Mouse (Mus musculus): ENCODE results near the gene Mrps18a. TPM values are rescaled to one million over a fixed set of nuclear protein-coding genes. Genes with fewer than 3 reads are reported as not detected.
A peak's percentile ranks its signal among the peaks of the same experiment; 100 is the strongest.

Mrps18a gene
- total and polyA plus RNA-seq, 2 experiments: 33.3 to 44.6 TPM

DNA sequence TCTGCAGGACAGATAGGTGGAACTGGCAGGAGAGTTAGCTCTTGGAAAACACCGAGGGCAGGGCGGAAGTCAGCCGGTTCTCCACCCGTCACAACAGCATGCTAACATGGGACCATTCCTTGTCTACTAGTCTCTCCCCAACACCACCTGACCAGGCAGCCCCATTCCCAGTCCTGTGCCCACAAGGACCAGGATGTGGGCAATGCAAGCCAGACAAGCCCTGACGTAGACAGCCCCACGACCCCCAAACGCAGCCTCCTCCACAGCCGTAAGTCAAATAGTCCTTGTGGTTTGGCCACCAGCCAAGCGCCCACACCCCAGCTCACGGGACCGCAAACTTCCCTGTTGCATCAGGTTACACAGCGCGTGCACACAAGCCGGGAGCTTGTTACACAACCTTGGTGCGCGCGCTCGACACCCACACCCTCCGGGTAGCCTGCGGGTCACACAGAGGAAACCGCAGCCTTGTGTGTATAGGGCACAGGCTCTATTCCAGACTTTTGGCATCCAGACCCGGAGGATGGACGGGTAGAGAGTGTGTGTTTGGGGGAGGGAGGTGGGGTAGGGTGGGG lies 37.0 kb upstream of the Mrps18a start:
- TF ChIP-seq CTCF (IDR thresholded peaks at IDR 0.05; ENCODE audit: low read depth, low read length): no peak
- WGBS: 13% methylated on average over 23 of the region's 23 CpGs

DNA sequence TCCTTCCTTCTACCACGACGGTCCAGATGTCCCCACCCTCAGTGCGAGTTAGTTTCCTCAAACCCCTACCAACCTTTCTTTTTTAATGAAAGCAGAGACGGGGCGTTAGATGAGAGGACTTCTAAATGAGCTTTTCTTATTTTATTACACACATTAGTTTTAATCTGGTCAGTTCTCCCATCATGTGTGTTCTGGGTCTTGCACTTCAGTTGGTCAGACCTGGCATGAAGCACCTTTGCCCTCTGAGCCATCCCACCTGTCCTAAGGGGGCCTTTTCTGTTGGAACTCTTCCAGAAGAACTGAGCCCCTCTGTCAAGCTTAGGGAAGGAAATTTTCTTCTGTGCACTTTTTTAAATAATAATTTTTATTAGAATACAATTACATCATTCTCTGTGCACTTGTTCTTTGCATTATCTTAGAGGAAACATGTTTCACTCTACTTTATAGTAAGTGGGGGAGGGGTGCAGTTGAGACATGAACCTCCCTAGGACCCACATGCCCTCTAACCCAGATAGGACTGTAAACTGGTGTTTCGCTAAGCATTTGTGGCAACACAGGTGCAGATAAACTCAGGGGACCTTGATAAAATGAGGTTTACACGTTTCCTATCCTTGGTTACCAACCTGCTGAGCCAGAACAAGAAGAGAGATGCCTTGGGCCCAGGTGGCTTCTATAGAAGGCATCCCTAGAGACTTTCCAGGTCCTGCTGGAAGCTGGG lies 36.2 kb upstream of the Mrps18a start:
- no peak overlapping the region for H3K9ac ChIP-seq (ENCODE audit: low read depth, low read length)
- no peaks in the 10 kb centered on the region for H3K36me3 ChIP-seq (ENCODE audit: control insufficient read depth, insufficient read depth, low read length)
- 28% methylated on average over 7 of the region's 7 CpGs for WGBS
- no peaks in the 10 kb centered on the region for H3K27me3 ChIP-seq (ENCODE audit: control insufficient read depth, insufficient read depth, low read length)
- no peak overlapping the region for H3K27ac ChIP-seq (replicated peaks; ENCODE audit: insufficient read depth, low read depth, low read length)
- H3K4me3 ChIP-seq (ENCODE audit: insufficient read depth, low read depth, low read length): no peak overlapping the region
- H3K4me1 ChIP-seq (ENCODE audit: control insufficient read depth, insufficient read depth, low read length): peaks cover 6% of the 10 kb centered on the region
- no peaks in the 10 kb centered on the region for H3K79me2 ChIP-seq (ENCODE audit: control insufficient read depth, insufficient read depth, low read length)
- no peak for DNase-seq (ENCODE audit: extremely low read depth, low read depth, low spot score)
- no peak for TF ChIP-seq POLR2A (IDR thresholded peaks at IDR 0.05; ENCODE audit: extremely low read depth, insufficient read depth, low read length)
- TF ChIP-seq CTCF (IDR thresholded peaks at IDR 0.05; ENCODE audit: low read depth, low read length): no peak

More for the DNA sequence above, 37.0 kb upstream of the Mrps18a start:
- peak; percentile 65 for DNase-seq (ENCODE audit: extremely low read depth, low read depth, low spot score)
- Histone ChIP-seq H3K27me3 (ENCODE audit: control insufficient read depth, insufficient read depth, low read length) (no peaks in the 10 kb centered on the region), H3K36me3 (ENCODE audit: control insufficient read depth, insufficient read depth, low read length) (no peaks in the 10 kb centered on the region), H3K4me1 (ENCODE audit: control insufficient read depth, insufficient read depth, low read length) (peaks cover 6% of the 10 kb centered on the region), H3K27ac (replicated peaks; ENCODE audit: insufficient read depth, low read depth, low read length) (no peak overlapping the region), H3K9ac (ENCODE audit: low read depth, low read length) (peak overlapping the region; percentile 33), H3K4me3 (ENCODE audit: insufficient read depth, low read depth, low read length) (peak overlapping the region; percentile 17; the same call in 1 of the 2 replicates), H3K79me2 (ENCODE audit: control insufficient read depth, insufficient read depth, low read length) (no peaks in the 10 kb centered on the region)

DNA sequence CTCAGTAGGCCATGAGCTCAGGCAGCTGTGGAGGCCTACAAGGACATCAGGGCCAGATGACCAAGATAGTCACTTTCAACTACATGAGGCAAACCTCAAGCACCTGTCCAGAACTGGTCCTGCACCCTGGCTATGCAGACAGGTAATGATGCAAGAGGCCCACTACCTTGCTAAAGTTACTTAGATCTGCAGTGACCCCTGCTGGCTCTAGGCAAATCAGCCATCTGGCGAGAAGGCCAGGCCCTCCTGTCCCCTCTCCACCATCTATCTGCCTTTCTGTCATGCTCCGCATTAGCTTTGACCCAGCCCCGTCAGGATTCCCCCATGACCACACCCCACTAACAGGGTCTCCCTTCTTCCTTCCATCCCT lies 35.7 kb upstream of the Mrps18a start:
- peaks cover 6% of the 10 kb centered on the region for H3K4me1 ChIP-seq (ENCODE audit: control insufficient read depth, insufficient read depth, low read length)
- no peaks in the 10 kb centered on the region for H3K36me3 ChIP-seq (ENCODE audit: control insufficient read depth, insufficient read depth, low read length)
- WGBS: 56% methylated on average over 3 of the region's 3 CpGs
- no peak overlapping the region for H3K27ac ChIP-seq (replicated peaks; ENCODE audit: insufficient read depth, low read depth, low read length)
- H3K4me3 ChIP-seq (ENCODE audit: insufficient read depth, low read depth, low read length): no peak overlapping the region
- H3K27me3 ChIP-seq (ENCODE audit: control insufficient read depth, insufficient read depth, low read length): no peaks in the 10 kb centered on the region
- no peaks in the 10 kb centered on the region for H3K79me2 ChIP-seq (ENCODE audit: control insufficient read depth, insufficient read depth, low read length)
- H3K9ac ChIP-seq (ENCODE audit: low read depth, low read length): no peak overlapping the region
- DNase-seq (ENCODE audit: extremely low read depth, low read depth, low spot score): peak; percentile 61
- TF ChIP-seq CTCF (IDR thresholded peaks at IDR 0.05; ENCODE audit: low read depth, low read length) (peak; percentile 77), POLR2A (IDR thresholded peaks at IDR 0.05; ENCODE audit: extremely low read depth, insufficient read depth, low read length) (no peak)

DNA sequence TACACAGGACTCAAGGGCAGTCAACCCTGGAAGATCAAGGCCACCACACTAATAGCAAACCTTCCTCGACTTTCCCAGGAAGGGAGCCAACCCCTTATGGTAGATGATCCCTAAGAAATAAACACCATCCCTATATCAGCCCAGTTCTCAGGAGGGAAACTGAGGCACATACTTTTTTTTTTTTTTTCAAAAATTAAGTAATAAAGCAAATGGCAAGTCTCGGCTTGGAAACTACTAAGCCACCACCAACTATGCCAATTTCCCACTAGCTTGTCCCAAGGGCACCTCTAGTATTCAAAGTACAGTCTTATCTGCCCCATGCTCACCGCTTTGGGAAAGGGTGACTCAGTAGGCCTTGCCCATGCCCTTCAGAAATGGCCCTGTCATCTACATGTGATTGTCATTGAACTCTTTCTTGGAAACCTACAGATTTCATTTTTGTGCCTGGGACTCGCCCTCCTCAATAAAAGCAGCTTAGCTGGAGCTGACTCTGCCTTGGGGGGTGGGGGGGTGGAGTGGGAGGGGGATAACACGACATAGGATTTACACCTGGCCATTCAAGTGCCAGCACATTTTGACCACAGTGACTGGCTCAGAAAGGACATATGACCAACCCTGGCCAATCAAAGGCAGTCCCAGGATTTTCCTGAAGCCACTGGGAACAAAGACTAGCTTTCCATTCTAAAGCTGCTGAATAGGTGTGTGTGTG lies 35.1 kb upstream of the Mrps18a start:
- no peaks in the 10 kb centered on the region for H3K36me3 ChIP-seq (ENCODE audit: control insufficient read depth, insufficient read depth, low read length)
- H3K27me3 ChIP-seq (ENCODE audit: control insufficient read depth, insufficient read depth, low read length): no peaks in the 10 kb centered on the region
- H3K4me1 ChIP-seq (ENCODE audit: control insufficient read depth, insufficient read depth, low read length): peaks cover 6% of the 10 kb centered on the region
- no peak overlapping the region for H3K4me3 ChIP-seq (ENCODE audit: insufficient read depth, low read depth, low read length)
- no peak for DNase-seq (ENCODE audit: extremely low read depth, low read depth, low spot score)
- WGBS: 60% methylated on average over 5 of the region's 5 CpGs
- H3K27ac ChIP-seq (replicated peaks; ENCODE audit: insufficient read depth, low read depth, low read length): no peak overlapping the region
- H3K79me2 ChIP-seq (ENCODE audit: control insufficient read depth, insufficient read depth, low read length): no peaks in the 10 kb centered on the region
- TF ChIP-seq POLR2A (IDR thresholded peaks at IDR 0.05; ENCODE audit: extremely low read depth, insufficient read depth, low read length): no peak
- no peak for TF ChIP-seq CTCF (IDR thresholded peaks at IDR 0.05; ENCODE audit: low read depth, low read length)
- H3K9ac ChIP-seq (ENCODE audit: low read depth, low read length): no peak overlapping the region

DNA sequence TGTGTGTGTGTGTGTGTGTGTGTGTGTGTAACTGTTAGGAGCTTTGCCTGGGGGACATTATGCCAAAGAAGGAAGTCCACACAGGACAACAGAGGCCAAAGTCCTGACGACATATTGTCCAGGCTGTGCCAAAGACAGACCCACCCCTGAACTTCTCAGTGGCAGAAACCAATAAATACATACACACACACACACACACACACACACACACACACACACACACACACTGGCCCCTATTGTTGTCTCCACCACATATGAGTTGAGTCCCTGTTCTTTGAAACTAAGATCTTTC lies 34.6 kb upstream of the Mrps18a start:
- no peak overlapping the region for H3K9ac ChIP-seq (ENCODE audit: low read depth, low read length)
- no peak overlapping the region for H3K27ac ChIP-seq (replicated peaks; ENCODE audit: insufficient read depth, low read depth, low read length)
- 55% methylated on average over 1 of the region's 1 CpGs for WGBS
- H3K79me2 ChIP-seq (ENCODE audit: control insufficient read depth, insufficient read depth, low read length): no peaks in the 10 kb centered on the region
- DNase-seq (ENCODE audit: extremely low read depth, low read depth, low spot score): no peak
- no peak overlapping the region for H3K4me3 ChIP-seq (ENCODE audit: insufficient read depth, low read depth, low read length)
- peaks cover 6% of the 10 kb centered on the region for H3K4me1 ChIP-seq (ENCODE audit: control insufficient read depth, insufficient read depth, low read length)
- no peaks in the 10 kb centered on the region for H3K36me3 ChIP-seq (ENCODE audit: control insufficient read depth, insufficient read depth, low read length)
- no peak for TF ChIP-seq POLR2A (IDR thresholded peaks at IDR 0.05; ENCODE audit: extremely low read depth, insufficient read depth, low read length)
- TF ChIP-seq CTCF (IDR thresholded peaks at IDR 0.05; ENCODE audit: low read depth, low read length): no peak
- H3K27me3 ChIP-seq (ENCODE audit: control insufficient read depth, insufficient read depth, low read length): no peaks in the 10 kb centered on the region
